Mouse (Mus musculus) cerebellum, adult 11-12 months (tissue): ENCODE data around the gene Ddx1.
"Not testable (repeated sequence)": the region's sequence is repeated elsewhere in the genome, so short reads cannot be mapped to it uniquely, and the experiment has no call there.

Source experiments
- DNase-seq: peaks from one replicate; pipeline ENCODE4 v3.0.0; 2022

Ddx1 gene

GRCm38 (mm10) chr12:13202322-13202721 is 46.7 kb downstream of the Ddx1 start:
- DNase-seq = no peak

- DNase-seq = no peak
Observed at GRCm38 (mm10) chr12:13200576-13200975, 48.4 kb downstream of the Ddx1 start.

- no peak for DNase-seq
Observed at GRCm38 (mm10) chr12:13199338-13200301, 49.4 kb downstream of the Ddx1 start.

GRCm38 (mm10) chr12:13198157-13198556 is 50.9 kb downstream of the Ddx1 start:
- DNase-seq = no peak

- no peak for DNase-seq
Observed at GRCm38 (mm10) chr12:13196146-13196545, 52.9 kb downstream of the Ddx1 start.

GRCm38 (mm10) chr12:13195506-13195905 is 53.5 kb downstream of the Ddx1 start:
- DNase-seq = no peak

- no peak for DNase-seq
Observed at GRCm38 (mm10) chr12:13188059-13188700, 60.8 kb downstream of the Ddx1 start.

GRCm38 (mm10) chr12:13186209-13186608 is 62.8 kb downstream of the Ddx1 start:
- DNase-seq = no peak

GRCm38 (mm10) chr12:13184873-13185361 is 64.1 kb downstream of the Ddx1 start:
- DNase-seq = no peak

GRCm38 (mm10) chr12:13184136-13184535 is 64.9 kb downstream of the Ddx1 start:
- DNase-seq = not testable (repeated sequence)

- DNase-seq = no peak
Observed at GRCm38 (mm10) chr12:13182220-13182619, 66.8 kb downstream of the Ddx1 start.

- no peak for DNase-seq
Observed at GRCm38 (mm10) chr12:13181721-13182120, 67.3 kb downstream of the Ddx1 start.

- no peak for DNase-seq
Observed at GRCm38 (mm10) chr12:13180715-13181335, 68.2 kb downstream of the Ddx1 start.

- DNase-seq = no peak
Observed at GRCm38 (mm10) chr12:13180332-13180714, 68.7 kb downstream of the Ddx1 start.

GRCm38 (mm10) chr12:13177606-13178005 is 71.4 kb downstream of the Ddx1 start:
- DNase-seq = no peak

- no peak for DNase-seq
Observed at GRCm38 (mm10) chr12:13176927-13177326, 72.1 kb downstream of the Ddx1 start.

- DNase-seq = no peak
Observed at GRCm38 (mm10) chr12:13176136-13176535, 72.9 kb downstream of the Ddx1 start.

GRCm38 (mm10) chr12:13174022-13174421 is 75.0 kb downstream of the Ddx1 start:
- DNase-seq = no peak

GRCm38 (mm10) chr12:13168073-13168472 is 80.9 kb downstream of the Ddx1 start:
- no peak for DNase-seq

- no peak for DNase-seq
Observed at GRCm38 (mm10) chr12:13167116-13167515, 81.9 kb downstream of the Ddx1 start.
